Mouse (Mus musculus) lung, postnatal 0 days (tissue): ENCODE measurements at regions not wholly inside any gene's neighbourhood (a gene's known extent, or its start where the extent isn't known, plus 50 kb on each side); places are given as distances from the start of the nearest gene placed in this dataset.

Source experiments
- CTCF ChIP-seq: IDR thresholded peaks from 2 replicates; pipeline ENCODE4 v1.5.1; 2016; ENCODE audit warnings: antibody characterized with exemption, mild to moderate bottlenecking
- EP300 ChIP-seq: IDR thresholded peaks from 2 replicates; pipeline ENCODE4 v1.6.1; 2016; ENCODE audit warnings: antibody characterized with exemption, mild to moderate bottlenecking, control low read depth

- TF ChIP-seq CTCF (no peak), EP300 (no peak)
Observed at GRCm38 (mm10) chrX:131501409-131501808, 1751.9 kb downstream of the Diaph2 start.
